9 mouse cellular contexts compared by ENCODE assay signal in genomic region chr9:20971751-20972140, GRCm38 (mm10). TPM values are rescaled to one million over a fixed set of nuclear protein-coding genes. Genes with fewer than 3 reads are reported as not detected.
DNase-seq lines count a peak whose midpoint lies in the region; ATAC-seq and TF ChIP-seq lines count a peak whose summit lies in the region.
"Had no signal": no experiment of that assay in that cellular context is flagged by ENCODE, and none has a peak within 500 bp of the region (broad histone marks: within the 10 kb centered on the region; RNA-seq: fewer than 3 reads in every experiment).

No protein-coding gene starts in this region.

- peak; percentile 23; the same call in 1 of the 2 replicates for TF ChIP-seq CTCF in lung, embryonic 14.5 days (IDR thresholded peaks at IDR 0.05; ENCODE audit: low read depth)
- TF ChIP-seq CTCF in hindbrain, postnatal 0 days (IDR thresholded peaks at IDR 0.05; ENCODE audit: low read depth): no peak
- no peak for TF ChIP-seq CTCF in olfactory bulb, adult 2 months (IDR thresholded peaks at IDR 0.05; ENCODE audit: insufficient read depth, low read depth, low read length)

- WGBS in lung, embryonic 14.5 days: 30% methylated on average over 7 of the region's 7 CpGs
- WGBS in hindbrain, postnatal 0 days: 77% methylated on average over 7 of the region's 7 CpGs
- 35% methylated on average over 7 of the region's 7 CpGs for WGBS in olfactory bulb, adult 2 months

- H3K4me3 ChIP-seq in lung, embryonic 14.5 days (ENCODE audit: low read depth, low read length): peak overlapping the region; percentile 95
- H3K4me3 ChIP-seq in hindbrain, postnatal 0 days (ENCODE audit: low read length): no peak overlapping the region
- no peak overlapping the region for H3K4me3 ChIP-seq in olfactory bulb, adult 2 months (ENCODE audit: insufficient read depth, low read depth, low read length)

- TF ChIP-seq POLR2A in olfactory bulb, adult 2 months (IDR thresholded peaks at IDR 0.05; ENCODE audit: insufficient read depth, low read depth, low read length): no peak

- H3K27ac ChIP-seq in lung, embryonic 14.5 days (ENCODE audit: low read depth): peak overlapping the region; percentile 94
- peak overlapping the region; percentile 69; the same call in 1 of the 2 replicates for H3K27ac ChIP-seq in hindbrain, postnatal 0 days
- peak overlapping the region; percentile 63 for H3K27ac ChIP-seq in olfactory bulb, adult 2 months (ENCODE audit: insufficient read depth, low read depth, low read length)
- H3K27ac ChIP-seq: liver, embryonic 14.5 days had no signal

- H3K4me1 ChIP-seq in lung, embryonic 14.5 days (ENCODE audit: insufficient read depth): peaks cover 31% of the 10 kb centered on the region
- peaks cover 16% of the 10 kb centered on the region for H3K4me1 ChIP-seq in hindbrain, postnatal 0 days (ENCODE audit: insufficient read depth, low read length)
- H3K4me1 ChIP-seq in olfactory bulb, adult 2 months (ENCODE audit: control insufficient read depth, insufficient read depth, low read length): peaks cover 30% of the 10 kb centered on the region

- no peaks in the 10 kb centered on the region for H3K27me3 ChIP-seq in lung, embryonic 14.5 days (ENCODE audit: insufficient read depth, low read length)
- H3K27me3 ChIP-seq in hindbrain, postnatal 0 days (ENCODE audit: insufficient read depth, low read length): no peaks in the 10 kb centered on the region

- H3K36me3 ChIP-seq in lung, embryonic 14.5 days (ENCODE audit: insufficient read depth): peaks cover 41% of the 10 kb centered on the region
- no peaks in the 10 kb centered on the region; the same call in 1 of the 2 replicates for H3K36me3 ChIP-seq in hindbrain, postnatal 0 days (ENCODE audit: insufficient read depth, low read length)

- peak; percentile 58 for ATAC-seq in lung, embryonic 14.5 days (ENCODE audit: insufficient read depth)
- no peak; the same call in 1 of the 2 replicates for ATAC-seq in hindbrain, postnatal 0 days

- DNase-seq in lung, embryonic 14.5 days: peak; percentile 85
- no peak for DNase-seq in lung, adult 18-20 months
- DNase-seq in gastrocnemius, postnatal 10 days: peak; percentile 60
- DNase-seq in hindbrain, postnatal 0 days (ENCODE audit: low spot score): no peak
- no peak for DNase-seq in left cerebral cortex, adult 11 months (ENCODE audit: low spot score)
- no peak for DNase-seq in adrenal gland, adult 18-20 months (ENCODE audit: low spot score in 2 of 2)
- DNase-seq in cerebellum, postnatal 10 days: no peak

- H3K4me2 ChIP-seq in lung, embryonic 14.5 days: peak overlapping the region; percentile 88
- H3K4me2 ChIP-seq in hindbrain, postnatal 0 days (ENCODE audit: low read depth, low read length): 0 out of 2 replicates have a peak overlapping the region, but pooled peaks have one; percentile 36

- peak overlapping the region; percentile 50 for H3K9ac ChIP-seq in lung, embryonic 14.5 days
- H3K9ac ChIP-seq in hindbrain, postnatal 0 days (replicated peaks; ENCODE audit: low read length): 0 out of 2 replicates have a peak overlapping the region, but pooled peaks have one; percentile 38
- H3K9ac ChIP-seq: liver, embryonic 14.5 days had no signal

- no peaks in the 10 kb centered on the region for H3K9me3 ChIP-seq in lung, embryonic 14.5 days (ENCODE audit: low read depth, low read length)
- no peaks in the 10 kb centered on the region for H3K9me3 ChIP-seq in hindbrain, postnatal 0 days (ENCODE audit: low read length)

RNA-seq across cellular contexts. Expression of gene S1pr2, which starts 4.8 kb away (rescaled TPM):
- polyA plus RNA-seq in lung, embryonic 14.5 days (2014; fragmentation: Nextera tagmentation; extraction: Ambion mirVana): 58.0 and 62.3 TPM in 2 replicates
- 10 to 100 TPM in 1 of 2 experiments, 1 to 10 TPM in 1; 8.9 to 11.1 TPM for total RNA-seq in gastrocnemius, postnatal 10 days (2021)
- total RNA-seq in hindbrain, postnatal 0 days (2014; rRNA removed): 3.4 and 6.0 TPM in 2 replicates
- 6.9 and 8.5 TPM in 2 replicates for polyA plus RNA-seq in hindbrain, postnatal 0 days (2015; fragmentation: Nextera tagmentation; extraction: Ambion mirVana)
- polyA plus RNA-seq in olfactory bulb, adult 2 months (2012; ENCODE audit: insufficient read depth, insufficient read length, low replicate concordance, missing spikeins): not detected in 2 replicates
- total RNA-seq in adrenal gland, adult 18-20 months (2021): 10 to 100 TPM; 18.3 to 22.0 TPM

RNA-seq across cellular contexts. Expression of gene Dnmt1, which starts 12.1 kb away (rescaled TPM):
- 77.0 and 82.1 TPM in 2 replicates for polyA plus RNA-seq in lung, embryonic 14.5 days (2014; fragmentation: Nextera tagmentation; extraction: Ambion mirVana)
- 10 to 100 TPM; 18.4 to 25.7 TPM for total RNA-seq in gastrocnemius, postnatal 10 days (2021)
- 78.2 and 86.5 TPM in 2 replicates for total RNA-seq in hindbrain, postnatal 0 days (2014; rRNA removed)
- polyA plus RNA-seq in hindbrain, postnatal 0 days (2015; fragmentation: Nextera tagmentation; extraction: Ambion mirVana): 36.1 and 36.2 TPM in 2 replicates
- polyA plus RNA-seq in olfactory bulb, adult 2 months (2012; ENCODE audit: insufficient read depth, insufficient read length, low replicate concordance, missing spikeins): 56.5 TPM in 1 of 2 replicates, not detected in the other
- total RNA-seq in adrenal gland, adult 18-20 months (2021): 10 to 100 TPM; 33.6 to 34.9 TPM

RNA-seq across cellular contexts. Expression of gene Mrpl4, which starts 30.8 kb away (rescaled TPM):
- polyA plus RNA-seq in lung, embryonic 14.5 days (2014; fragmentation: Nextera tagmentation; extraction: Ambion mirVana): 156 and 166 TPM in 2 replicates
- total RNA-seq in gastrocnemius, postnatal 10 days (2021): 10 to 100 TPM; 48.4 to 49.1 TPM
- total RNA-seq in hindbrain, postnatal 0 days (2014; rRNA removed): 104 and 107 TPM in 2 replicates
- polyA plus RNA-seq in hindbrain, postnatal 0 days (2015; fragmentation: Nextera tagmentation; extraction: Ambion mirVana): 117 and 124 TPM in 2 replicates
- not detected in 2 replicates for polyA plus RNA-seq in olfactory bulb, adult 2 months (2012; ENCODE audit: insufficient read depth, insufficient read length, low replicate concordance, missing spikeins)
- total RNA-seq in adrenal gland, adult 18-20 months (2021): 100 to 1,000 TPM; 122 to 124 TPM

RNA-seq across cellular contexts. Expression of gene Icam1, which starts 44.0 kb away (rescaled TPM):
- polyA plus RNA-seq in lung, embryonic 14.5 days (2014; fragmentation: Nextera tagmentation; extraction: Ambion mirVana): 33.6 and 41.5 TPM in 2 replicates
- total RNA-seq in gastrocnemius, postnatal 10 days (2021): 1 to 10 TPM; 3.8 to 5.6 TPM
- total RNA-seq in hindbrain, postnatal 0 days (2014; rRNA removed): 4.3 and 5.0 TPM in 2 replicates
- polyA plus RNA-seq in hindbrain, postnatal 0 days (2015; fragmentation: Nextera tagmentation; extraction: Ambion mirVana): 3.8 and 4.4 TPM in 2 replicates
- not detected in 2 replicates for polyA plus RNA-seq in olfactory bulb, adult 2 months (2012; ENCODE audit: insufficient read depth, insufficient read length, low replicate concordance, missing spikeins)
- 10 to 100 TPM in 1 of 2 experiments, 1 to 10 TPM in 1; 9.0 to 31.8 TPM for total RNA-seq in adrenal gland, adult 18-20 months (2021)

RNA-seq across cellular contexts. Expression of gene Icam4, which starts 57.4 kb away (rescaled TPM):
- 1.5 TPM in 2 replicates for polyA plus RNA-seq in lung, embryonic 14.5 days (2014; fragmentation: Nextera tagmentation; extraction: Ambion mirVana)
- total RNA-seq in gastrocnemius, postnatal 10 days (2021): under 1 TPM in 1 of 2 experiments, not detected in 1; 0.70 TPM
- not detected in 2 replicates for total RNA-seq in hindbrain, postnatal 0 days (2014; rRNA removed)
- polyA plus RNA-seq in hindbrain, postnatal 0 days (2015; fragmentation: Nextera tagmentation; extraction: Ambion mirVana): 0.15 TPM in 1 of 2 replicates, not detected in the other
- polyA plus RNA-seq in olfactory bulb, adult 2 months (2012; ENCODE audit: insufficient read depth, insufficient read length, low replicate concordance, missing spikeins): not detected in 2 replicates
- total RNA-seq in adrenal gland, adult 18-20 months (2021): 1 to 10 TPM; 1.2 to 4.8 TPM

Comparison
In these comparisons a context has a peak if more than half of its experiments do, and no peak if none do; other contexts are left out.
1. DNase-seq: peak in lung, embryonic 14.5 days (single experiment) and gastrocnemius, postnatal 10 days (single experiment); none in lung, adult 18-20 months (0 of 2), hindbrain, postnatal 0 days (single experiment), left cerebral cortex, adult 11 months (single experiment), adrenal gland, adult 18-20 months (0 of 2) and cerebellum, postnatal 10 days (0 of 2).
2. Peak in every context shown above with its lines, with median percentiles within 50 percentile points of each other: H3K27ac ChIP-seq.